Mouse (Mus musculus) E14TG2a.4 (cell line): ENCODE results near the gene 2010111I01Rik.

Experiments
- CTCF ChIP-seq: conservative IDR thresholded peaks from 2 replicates; pipeline ENCODE4 v1.5.1; 2014; ENCODE audit warnings: low read length
- NANOG ChIP-seq: IDR thresholded peaks from 2 replicates; pipeline ENCODE4 v1.6.1; 2014; ENCODE audit warnings: borderline replicate concordance, low read length, mixed read lengths
- POU5F1 ChIP-seq: IDR thresholded peaks from 2 replicates; pipeline ENCODE4 v1.6.1; 2014; ENCODE audit warnings: low read length, borderline replicate concordance

DNA sequence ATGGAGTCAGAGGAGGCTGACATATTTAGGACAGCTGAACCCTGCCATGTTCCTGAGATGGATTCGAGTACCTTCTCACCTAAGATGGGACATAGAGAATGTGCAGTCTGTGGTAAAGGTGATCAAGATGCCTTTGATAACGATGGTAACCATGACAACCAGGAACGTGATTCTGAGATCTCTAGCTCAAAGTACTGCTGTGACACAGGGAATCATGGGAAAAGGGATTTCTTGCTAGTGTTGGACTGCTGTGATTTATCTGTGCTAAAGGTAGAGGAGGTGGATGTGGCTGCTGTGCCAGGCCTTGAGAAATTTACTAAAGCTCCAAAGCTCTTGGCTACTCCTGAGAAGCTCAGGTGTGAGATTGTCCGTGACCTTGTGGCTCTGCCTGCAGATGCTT, 50.7 kb downstream of the 2010111I01Rik start:
- no peak for TF ChIP-seq CTCF
- TF ChIP-seq NANOG = no peak
- no peak for TF ChIP-seq POU5F1
